Mouse (Mus musculus): Measurements from ENCODE around the gene AC131692.1.

DNA sequence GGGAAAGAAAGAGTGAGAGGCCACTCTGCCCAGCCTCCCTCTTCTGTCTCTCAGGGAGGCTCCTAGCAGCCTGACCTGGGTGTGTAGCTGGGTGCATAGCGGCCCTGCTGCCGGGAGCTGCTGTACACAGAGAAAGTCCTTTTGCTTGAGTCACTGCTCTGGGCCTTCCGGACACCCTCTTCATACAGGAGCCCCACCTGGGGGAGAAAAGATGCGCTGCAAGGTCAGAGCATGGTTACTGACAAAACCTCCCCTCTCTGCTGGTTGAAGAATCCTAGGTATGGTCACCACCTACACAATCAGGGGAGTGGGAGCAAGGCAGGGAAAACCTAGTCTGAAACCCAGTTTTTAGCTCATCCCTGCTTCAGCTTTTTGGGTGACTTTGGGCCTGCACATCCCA, 25.3 kb upstream of the AC131692.1 start:
- no peak for TF ChIP-seq CTCF (IDR thresholded peaks at IDR 0.05; ENCODE audit: low read depth)
- no peak for TF ChIP-seq EP300 (IDR thresholded peaks at IDR 0.05; ENCODE audit: low read depth)

All from liver, postnatal 0 days (tissue).